Mouse (Mus musculus) C2C12 (cell line): ENCODE measurements around the gene C2cd2.

Experiments used
- CTCF ChIP-seq: IDR thresholded peaks from one replicate; pipeline ENCODE4 v1.5.1; 2011; ENCODE audit not compliant: control insufficient read depth, insufficient read depth, insufficient read length
- MAX ChIP-seq: IDR thresholded peaks from one replicate; pipeline ENCODE4 v1.6.1; 2011; ENCODE audit warnings: mild to moderate bottlenecking, control low read depth
- MYOD1 ChIP-seq: IDR thresholded peaks from one replicate; pipeline ENCODE4 v1.6.1; 2011; ENCODE audit warnings: low read depth; ENCODE audit not compliant: control insufficient read depth, insufficient read length
- USF1 ChIP-seq: IDR thresholded peaks from one replicate; pipeline ENCODE4 v1.6.1; 2011; ENCODE audit warnings: low read depth, mild to moderate bottlenecking, control low read depth, moderate library complexity

DNA sequence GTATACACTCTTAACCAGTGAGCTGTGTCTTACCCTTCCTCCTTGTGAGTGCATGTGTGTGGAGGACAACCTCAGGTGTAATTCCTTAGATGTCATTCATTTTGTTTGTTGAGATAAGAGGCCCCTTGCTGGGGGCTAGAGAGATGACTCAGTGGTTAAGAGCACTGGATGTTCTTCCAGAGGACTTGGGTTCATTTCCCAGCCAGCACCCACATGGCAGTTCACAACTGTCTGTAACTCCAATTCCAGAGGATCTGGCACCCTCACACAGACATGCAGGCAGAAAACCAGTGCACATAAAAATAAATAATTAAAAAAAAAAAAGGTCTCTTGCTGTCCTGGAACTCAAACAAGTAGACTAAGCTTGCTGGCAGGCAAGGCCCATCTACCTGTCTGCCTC is 20.6 kb downstream of the C2cd2 start:
- TF ChIP-seq CTCF (no peak), MAX (no peak), MYOD1 (no peak), USF1 (no peak)
